Mouse (Mus musculus): ENCODE measurements around the gene Synpo2. TPM values are rescaled to one million over a fixed set of nuclear protein-coding genes. Genes with fewer than 3 reads are reported as not detected.

Gene Synpo2
- polyA plus RNA-seq, 1 experiment from 2014 or later = 1.1 TPM

GRCm38 (mm10) chr3:123066836-123067235 is 169.1 kb downstream of the Synpo2 start:
- Histone ChIP-seq H3K4me1 (ENCODE audit: control insufficient read depth, insufficient read depth, low read length) (no peaks in the 10 kb centered on the region), H3K27me3 (replicated peaks; ENCODE audit: control insufficient read depth, insufficient read depth, low read length) (no peaks in the 10 kb centered on the region), H3K4me2 (ENCODE audit: low read length) (no peak overlapping the region), H3K27ac (ENCODE audit: low read depth, low read length) (no peak overlapping the region), H3K4me3 (ENCODE audit: low read depth, low read length) (no peak overlapping the region), H3K36me3 (ENCODE audit: control insufficient read depth, insufficient read depth, low read length) (no peaks in the 10 kb centered on the region), H3K9me3 (replicated peaks; ENCODE audit: control insufficient read depth, low read length) (no peaks in the 10 kb centered on the region; the same call in 1 of the 2 replicates), H3K9ac (ENCODE audit: low read length) (no peak overlapping the region)
- 94% methylated on average over 7 of the region's 7 CpGs for WGBS
- DNase-seq (ENCODE audit: low spot score) (no peak), ATAC-seq (no peak)

DNA sequence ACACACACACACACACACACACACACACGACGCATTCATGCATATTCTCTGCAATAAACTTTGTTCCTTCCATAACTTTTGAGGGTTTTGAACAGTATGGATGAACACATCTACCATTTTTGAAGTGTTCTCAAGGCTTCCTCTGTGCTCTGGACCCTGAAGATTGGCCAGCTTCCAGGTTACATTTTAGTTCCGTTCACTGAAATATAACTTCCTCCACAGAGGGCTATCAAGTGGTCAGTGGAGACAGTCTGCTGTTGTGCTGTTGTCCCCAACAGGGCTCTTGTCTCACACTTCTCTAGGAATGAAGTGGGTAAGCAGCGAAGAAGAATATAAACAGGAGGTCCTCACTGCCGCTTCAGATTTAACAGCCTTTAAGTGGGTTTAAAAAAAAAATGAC is 170.5 kb downstream of the Synpo2 start:
- ATAC-seq (no peak), DNase-seq (ENCODE audit: low spot score) (no peak)
- Histone ChIP-seq H3K27me3 (replicated peaks; ENCODE audit: control insufficient read depth, insufficient read depth, low read length) (no peaks in the 10 kb centered on the region), H3K36me3 (ENCODE audit: control insufficient read depth, insufficient read depth, low read length) (no peaks in the 10 kb centered on the region), H3K27ac (ENCODE audit: low read depth, low read length) (no peak overlapping the region), H3K4me3 (ENCODE audit: low read depth, low read length) (no peak overlapping the region), H3K4me2 (ENCODE audit: low read length) (no peak overlapping the region), H3K9ac (ENCODE audit: low read length) (no peak overlapping the region), H3K4me1 (ENCODE audit: control insufficient read depth, insufficient read depth, low read length) (no peaks in the 10 kb centered on the region), H3K9me3 (replicated peaks; ENCODE audit: control insufficient read depth, low read length) (no peaks in the 10 kb centered on the region; the same call in 1 of the 2 replicates)
- WGBS = 83% methylated on average over 5 of the region's 5 CpGs

DNA sequence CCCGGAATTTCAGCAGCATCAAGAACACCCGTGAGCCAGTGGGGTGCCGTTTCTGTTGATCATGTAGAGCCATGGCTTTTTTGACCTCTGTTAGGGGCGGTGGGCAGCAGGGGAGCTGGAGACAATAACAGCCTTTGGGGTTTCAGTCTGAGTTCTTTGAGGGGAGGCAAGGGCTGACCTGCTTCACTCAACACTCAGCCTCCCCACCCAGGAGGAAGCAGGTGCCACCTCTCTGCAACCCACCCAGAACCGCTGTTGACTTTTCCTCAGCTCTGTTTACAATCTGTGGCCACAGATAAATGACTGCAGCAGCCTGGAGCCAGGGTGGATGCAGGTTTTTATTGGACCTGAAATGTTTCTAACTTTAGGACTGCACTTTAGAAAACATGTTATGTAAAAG is 171.8 kb downstream of the Synpo2 start:
- WGBS = 12% methylated on average over 5 of the region's 5 CpGs
- no peaks in the 10 kb centered on the region for H3K27me3 ChIP-seq (replicated peaks; ENCODE audit: control insufficient read depth, insufficient read depth, low read length)
- no peak overlapping the region for H3K4me2 ChIP-seq (ENCODE audit: low read length)
- no peaks in the 10 kb centered on the region for H3K36me3 ChIP-seq (ENCODE audit: control insufficient read depth, insufficient read depth, low read length)
- H3K9ac ChIP-seq (ENCODE audit: low read length) = no peak overlapping the region
- H3K27ac ChIP-seq (ENCODE audit: low read depth, low read length) = no peak overlapping the region
- no peak overlapping the region for H3K4me3 ChIP-seq (ENCODE audit: low read depth, low read length)
- no peak for DNase-seq (ENCODE audit: low spot score)
- H3K9me3 ChIP-seq (replicated peaks; ENCODE audit: control insufficient read depth, low read length) = no peaks in the 10 kb centered on the region; the same call in 1 of the 2 replicates
- no peak for ATAC-seq
- no peaks in the 10 kb centered on the region for H3K4me1 ChIP-seq (ENCODE audit: control insufficient read depth, insufficient read depth, low read length)

GRCm38 (mm10) chr3:123061931-123062330 is 174.0 kb downstream of the Synpo2 start:
- Histone ChIP-seq H3K27ac (ENCODE audit: low read depth, low read length) (no peak overlapping the region), H3K4me2 (ENCODE audit: low read length) (no peak overlapping the region), H3K9ac (ENCODE audit: low read length) (no peak overlapping the region), H3K4me1 (ENCODE audit: control insufficient read depth, insufficient read depth, low read length) (no peaks in the 10 kb centered on the region), H3K4me3 (ENCODE audit: low read depth, low read length) (no peak overlapping the region), H3K9me3 (replicated peaks; ENCODE audit: control insufficient read depth, low read length) (no peaks in the 10 kb centered on the region), H3K36me3 (ENCODE audit: control insufficient read depth, insufficient read depth, low read length) (no peaks in the 10 kb centered on the region), H3K27me3 (replicated peaks; ENCODE audit: control insufficient read depth, insufficient read depth, low read length) (no peaks in the 10 kb centered on the region)
- ATAC-seq = no peak
- no peak for DNase-seq (ENCODE audit: low spot score)
- WGBS = 81% methylated on average over 2 of the region's 2 CpGs

- 100% methylated on average over 1 of the region's 1 CpGs for WGBS
- no peak for DNase-seq (ENCODE audit: low spot score)
- no peaks in the 10 kb centered on the region for H3K9me3 ChIP-seq (replicated peaks; ENCODE audit: control insufficient read depth, low read length)
- no peak overlapping the region for H3K9ac ChIP-seq (ENCODE audit: low read length)
- no peaks in the 10 kb centered on the region for H3K4me1 ChIP-seq (ENCODE audit: control insufficient read depth, insufficient read depth, low read length)
- no peaks in the 10 kb centered on the region for H3K27me3 ChIP-seq (replicated peaks; ENCODE audit: control insufficient read depth, insufficient read depth, low read length)
- no peak overlapping the region for H3K4me2 ChIP-seq (ENCODE audit: low read length)
- no peak overlapping the region for H3K27ac ChIP-seq (ENCODE audit: low read depth, low read length)
- no peaks in the 10 kb centered on the region for H3K36me3 ChIP-seq (ENCODE audit: control insufficient read depth, insufficient read depth, low read length)
- no peak for ATAC-seq
- no peak overlapping the region for H3K4me3 ChIP-seq (ENCODE audit: low read depth, low read length)
These were observed 177.1 kb downstream of the Synpo2 start for GRCm38 (mm10) chr3:123058832-123059231.

DNA sequence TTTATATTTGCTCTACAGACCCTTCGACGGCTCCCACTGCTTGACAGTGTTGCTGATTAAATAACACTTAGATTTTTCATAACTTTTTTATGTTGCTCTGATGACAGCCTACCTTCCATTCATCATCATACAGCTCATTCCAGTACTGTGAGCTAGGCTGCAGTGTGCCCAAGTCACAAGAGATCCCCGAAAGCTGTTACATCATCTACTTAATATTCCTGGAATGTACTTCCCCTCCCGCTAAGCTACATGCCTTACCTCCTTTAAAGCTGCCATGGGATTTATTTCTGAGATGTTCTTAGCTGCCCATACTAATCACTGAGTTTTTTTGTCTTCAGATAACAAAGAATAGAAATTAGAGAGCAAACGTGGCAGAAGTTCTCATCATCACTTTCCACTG is 181.8 kb downstream of the Synpo2 start:
- Histone ChIP-seq H3K4me2 (ENCODE audit: low read length) (no peak overlapping the region), H3K4me1 (ENCODE audit: control insufficient read depth, insufficient read depth, low read length) (no peaks in the 10 kb centered on the region)

DNA sequence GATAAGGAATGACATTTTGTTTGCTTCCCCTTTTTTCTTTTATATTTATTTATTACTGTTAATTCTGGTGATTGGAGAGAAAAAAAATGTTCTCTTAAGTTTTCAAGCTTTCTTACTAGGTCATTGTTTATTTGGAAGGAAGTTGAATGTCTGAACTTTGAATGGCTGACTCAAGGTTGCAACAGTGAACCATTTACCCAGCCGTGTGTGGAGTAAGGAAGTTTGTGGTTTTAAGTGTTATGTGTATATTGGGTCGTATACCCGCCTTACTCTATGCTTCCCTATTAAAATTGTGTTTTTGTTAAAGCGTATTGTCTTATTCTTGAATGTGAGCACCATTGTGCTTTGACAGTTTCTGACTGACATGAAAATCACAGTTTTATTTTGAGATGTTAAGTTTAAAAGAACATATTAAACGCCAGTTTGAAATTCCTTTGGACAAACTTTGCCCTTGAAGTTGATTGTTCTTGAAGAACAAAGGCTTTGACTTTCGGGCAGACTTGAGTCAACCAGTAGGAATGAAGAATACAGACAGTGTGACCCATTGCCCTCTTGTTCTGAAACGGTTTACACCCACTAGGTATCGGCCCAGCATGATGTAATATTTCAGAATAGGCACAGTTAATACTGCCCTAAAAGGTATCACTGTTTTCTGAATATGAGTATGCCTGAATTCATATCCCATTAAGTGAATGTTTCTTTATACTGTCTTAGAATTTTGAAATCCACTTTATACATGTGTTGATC is 182.6 kb downstream of the Synpo2 start:
- 73% methylated on average over 8 of the region's 8 CpGs for WGBS
- no peaks in the 10 kb centered on the region for H3K9me3 ChIP-seq (replicated peaks; ENCODE audit: control insufficient read depth, low read length)
- H3K9ac ChIP-seq (ENCODE audit: low read length) = no peak overlapping the region
- no peak for ATAC-seq
- H3K4me2 ChIP-seq (ENCODE audit: low read length) = no peak overlapping the region
- H3K4me3 ChIP-seq (ENCODE audit: low read depth, low read length) = no peak overlapping the region
- H3K27ac ChIP-seq (ENCODE audit: low read depth, low read length) = no peak overlapping the region
- no peaks in the 10 kb centered on the region for H3K36me3 ChIP-seq (ENCODE audit: control insufficient read depth, insufficient read depth, low read length)
- H3K27me3 ChIP-seq (replicated peaks; ENCODE audit: control insufficient read depth, insufficient read depth, low read length) = no peaks in the 10 kb centered on the region
- no peak for DNase-seq (ENCODE audit: low spot score)
- no peaks in the 10 kb centered on the region for H3K4me1 ChIP-seq (ENCODE audit: control insufficient read depth, insufficient read depth, low read length)

More for the DNA sequence above, 181.8 kb downstream of the Synpo2 start:
- H3K4me3 ChIP-seq (ENCODE audit: low read depth, low read length) = no peak overlapping the region
- H3K36me3 ChIP-seq (ENCODE audit: control insufficient read depth, insufficient read depth, low read length) = no peaks in the 10 kb centered on the region
- ATAC-seq (no peak), DNase-seq (ENCODE audit: low spot score) (peak; percentile 14)
- no peak overlapping the region for H3K27ac ChIP-seq (ENCODE audit: low read depth, low read length)
- WGBS = 64% methylated on average over 5 of the region's 5 CpGs
- H3K9me3 ChIP-seq (replicated peaks; ENCODE audit: control insufficient read depth, low read length) = no peaks in the 10 kb centered on the region
- H3K9ac ChIP-seq (ENCODE audit: low read length) = no peak overlapping the region
- H3K27me3 ChIP-seq (replicated peaks; ENCODE audit: control insufficient read depth, insufficient read depth, low read length) = no peaks in the 10 kb centered on the region

GRCm38 (mm10) chr3:123042308-123042707 is 193.6 kb downstream of the Synpo2 start:
- no peaks in the 10 kb centered on the region for H3K4me1 ChIP-seq (ENCODE audit: control insufficient read depth, insufficient read depth, low read length)
- no peak overlapping the region for H3K9ac ChIP-seq (ENCODE audit: low read length)
- DNase-seq (ENCODE audit: low spot score) (no peak), ATAC-seq (no peak)
- no peaks in the 10 kb centered on the region for H3K9me3 ChIP-seq (replicated peaks; ENCODE audit: control insufficient read depth, low read length)
- WGBS = 95% methylated on average over 1 of the region's 1 CpGs
- no peaks in the 10 kb centered on the region for H3K27me3 ChIP-seq (replicated peaks; ENCODE audit: control insufficient read depth, insufficient read depth, low read length)
- H3K4me2 ChIP-seq (ENCODE audit: low read length) = no peak overlapping the region
- no peaks in the 10 kb centered on the region for H3K36me3 ChIP-seq (ENCODE audit: control insufficient read depth, insufficient read depth, low read length)
- no peak overlapping the region for H3K4me3 ChIP-seq (ENCODE audit: low read depth, low read length)
- H3K27ac ChIP-seq (ENCODE audit: low read depth, low read length) = no peak overlapping the region

- DNase-seq (ENCODE audit: low spot score) (no peak), ATAC-seq (no peak)
- H3K4me1 ChIP-seq (ENCODE audit: control insufficient read depth, insufficient read depth, low read length) = no peaks in the 10 kb centered on the region
- no peak within 1 kb of the TSS for H3K4me3 ChIP-seq (ENCODE audit: low read depth, low read length)
- H3K27ac ChIP-seq (ENCODE audit: low read depth, low read length) = no peak within 1 kb of the TSS
- no peaks in the 10 kb centered on the region for H3K27me3 ChIP-seq (replicated peaks; ENCODE audit: control insufficient read depth, insufficient read depth, low read length)
- no peaks in the 10 kb centered on the region for H3K36me3 ChIP-seq (ENCODE audit: control insufficient read depth, insufficient read depth, low read length)
- 91% methylated on average over 7 of the region's 7 CpGs for WGBS
- no peak within 1 kb of the TSS for H3K4me2 ChIP-seq (ENCODE audit: low read length)
- H3K9ac ChIP-seq (ENCODE audit: low read length) = no peak within 1 kb of the TSS
- no peaks in the 10 kb centered on the region for H3K9me3 ChIP-seq (replicated peaks; ENCODE audit: control insufficient read depth, low read length)
These were observed 201.2 kb downstream of the Synpo2 start, which contains the start of gene Myoz2 for GRCm38 (mm10) chr3:123034752-123035151. Gene Myoz2 (minus strand): TSS chr3:123035015.
